Mouse (Mus musculus): ENCODE results near the gene Sf3b6.

DNA sequence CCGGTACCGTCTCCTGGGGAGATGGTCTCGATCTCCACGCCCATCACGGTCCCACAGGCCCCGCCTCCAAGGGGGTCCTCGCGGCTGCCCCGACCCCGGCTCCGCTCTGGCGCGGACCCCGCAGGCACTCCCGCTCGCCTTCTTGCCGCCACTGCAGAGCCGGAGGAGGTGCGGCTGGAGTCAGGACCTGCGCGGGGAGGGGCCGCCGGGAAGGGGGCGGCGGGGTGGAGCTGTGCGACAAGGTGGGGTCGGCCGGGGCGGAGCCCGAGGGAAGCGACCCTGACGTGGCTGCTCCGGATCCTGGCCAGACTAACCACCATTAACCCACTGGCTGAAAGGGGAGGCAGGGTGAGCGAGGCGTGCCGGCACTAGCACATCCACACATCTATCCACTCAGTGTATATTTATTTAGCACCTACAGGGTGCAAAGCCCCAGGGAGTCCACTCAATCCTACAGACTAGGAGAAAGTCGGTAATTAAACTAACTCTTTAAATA is 24.1 kb downstream of the Sf3b6 start, which contains the start of gene Fkbp1b:
- TF ChIP-seq CTCF (IDR thresholded peaks at IDR 0.05; ENCODE audit: borderline replicate concordance, insufficient read depth, low read length) (no peak), POLR2A (IDR thresholded peaks at IDR 0.05; ENCODE audit: low read depth, low read length) (peak; percentile 81)
